Mouse (Mus musculus): Measurements from ENCODE around the gene Camsap1. TPM values are rescaled to one million over a fixed set of nuclear protein-coding genes. Genes with fewer than 3 reads are reported as not detected.

Camsap1 gene
- polyA plus RNA-seq, 1 experiment, result 12.2 TPM

DNA sequence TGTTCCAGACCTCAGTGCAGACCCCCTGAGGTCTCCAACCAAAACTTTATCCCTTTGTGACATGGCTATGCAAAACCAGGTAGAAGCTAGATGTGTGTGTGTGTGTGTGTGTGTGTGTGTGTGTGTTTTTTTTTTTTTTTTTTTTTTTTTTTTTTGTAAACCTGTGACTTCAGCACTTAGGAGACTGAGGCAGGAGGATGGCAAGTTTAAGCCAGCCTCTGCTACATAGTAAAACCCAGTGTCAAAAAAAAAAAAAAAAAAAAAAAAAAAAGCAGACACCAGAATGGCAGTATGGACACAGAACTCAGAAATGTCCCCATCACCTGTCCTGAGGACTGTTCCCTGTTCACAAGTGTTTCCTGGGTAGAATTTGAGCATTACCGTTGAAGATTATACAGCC, 6.6 kb upstream of the Camsap1 start:
- no peaks in the 10 kb centered on the region for H3K79me2 ChIP-seq (ENCODE audit: control insufficient read depth, insufficient read depth)
- H3K27me3 ChIP-seq (ENCODE audit: control insufficient read depth, insufficient read depth, insufficient read length), result no peaks in the 10 kb centered on the region
- H3K79me3 ChIP-seq (ENCODE audit: low read depth), result no peaks in the 10 kb centered on the region
- no peak for TF ChIP-seq CTCF (IDR thresholded peaks at IDR 0.05; ENCODE audit: control insufficient read depth, insufficient read depth, insufficient read length)
- TF ChIP-seq USF1 (IDR thresholded peaks at IDR 0.05; ENCODE audit: low read depth), result no peak
- no peak for TF ChIP-seq FOSL1 (IDR thresholded peaks at IDR 0.05; ENCODE audit: insufficient read depth, low read length, poor library complexity, severe bottlenecking)
- no peak for TF ChIP-seq MYOD1 (IDR thresholded peaks at IDR 0.05; ENCODE audit: control insufficient read depth, insufficient read length, low read depth)
- no peak for TF ChIP-seq MAX (IDR thresholded peaks at IDR 0.05)
- TF ChIP-seq MYOG (IDR thresholded peaks at IDR 0.05; ENCODE audit: control insufficient read depth, extremely low read depth, insufficient read length), result no peak
- TF ChIP-seq CEBPB (IDR thresholded peaks at IDR 0.05; ENCODE audit: low read depth), result no peak
- H3K4me3 ChIP-seq (ENCODE audit: insufficient read depth, poor library complexity, severe bottlenecking), result no peak overlapping the region
- H3K36me3 ChIP-seq (ENCODE audit: control insufficient read depth, insufficient read depth), result no peaks in the 10 kb centered on the region
- no peak overlapping the region for H3ac ChIP-seq (ENCODE audit: control insufficient read depth, insufficient read length, low read depth)

DNA sequence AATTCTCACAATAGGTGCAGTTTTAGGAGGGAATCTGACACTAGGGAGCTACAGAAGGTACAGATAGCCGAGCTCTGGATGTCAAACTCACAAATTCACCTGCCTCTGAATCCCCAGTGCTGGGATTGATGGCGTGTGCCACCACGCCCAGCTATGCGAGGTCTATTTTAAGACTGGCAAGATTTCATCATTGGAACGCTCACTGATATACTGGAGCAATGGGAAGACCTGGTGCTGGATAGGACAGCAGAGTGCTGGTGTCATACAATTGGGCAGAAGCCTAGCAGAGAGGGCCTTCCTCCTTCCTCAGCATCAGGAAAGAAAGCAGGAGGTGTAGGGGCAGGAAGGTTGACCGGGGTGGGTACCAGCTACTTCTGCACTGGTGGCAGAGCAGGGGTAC, 4.7 kb upstream of the Camsap1 start:
- TF ChIP-seq CTCF (IDR thresholded peaks at IDR 0.05; ENCODE audit: control insufficient read depth, insufficient read depth, insufficient read length) (no peak), MAX (IDR thresholded peaks at IDR 0.05) (no peak), USF1 (IDR thresholded peaks at IDR 0.05; ENCODE audit: low read depth) (no peak), MYOG (IDR thresholded peaks at IDR 0.05; ENCODE audit: control insufficient read depth, extremely low read depth, insufficient read length) (no peak), CEBPB (IDR thresholded peaks at IDR 0.05; ENCODE audit: low read depth) (no peak), MYOD1 (IDR thresholded peaks at IDR 0.05; ENCODE audit: control insufficient read depth, insufficient read length, low read depth) (no peak), FOSL1 (IDR thresholded peaks at IDR 0.05; ENCODE audit: insufficient read depth, low read length, poor library complexity, severe bottlenecking) (no peak)

DNA sequence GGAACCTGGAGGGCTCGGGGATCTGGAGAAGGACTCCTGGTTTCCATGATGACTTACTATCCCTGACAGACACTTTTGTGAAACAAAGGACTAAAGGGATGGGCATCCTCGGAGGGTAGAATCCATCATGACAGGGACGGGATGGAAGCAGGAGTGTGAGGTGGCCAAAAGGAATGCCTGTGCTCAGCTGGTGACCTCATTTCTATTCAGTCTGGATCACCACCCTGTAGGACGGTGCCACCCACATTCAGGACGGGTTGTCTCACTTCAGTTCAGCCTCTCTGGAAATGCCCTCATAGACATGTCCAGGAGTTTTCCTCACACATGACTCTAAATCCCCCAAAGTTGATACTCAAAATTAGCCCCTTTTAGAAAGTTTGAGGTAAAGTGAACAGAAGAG, 3.5 kb upstream of the Camsap1 start:
- Histone ChIP-seq H3K79me2 (ENCODE audit: control insufficient read depth, insufficient read depth) (peaks cover 13% of the 10 kb centered on the region), H3K27me3 (ENCODE audit: control insufficient read depth, insufficient read depth, insufficient read length) (no peaks in the 10 kb centered on the region), H3K79me3 (ENCODE audit: low read depth) (peaks cover 10% of the 10 kb centered on the region), H3K4me3 (ENCODE audit: insufficient read depth, poor library complexity, severe bottlenecking) (no peak overlapping the region), H3K36me3 (ENCODE audit: control insufficient read depth, insufficient read depth) (no peaks in the 10 kb centered on the region), H3ac (ENCODE audit: control insufficient read depth, insufficient read length, low read depth) (no peak overlapping the region)
- no peak for TF ChIP-seq CTCF (IDR thresholded peaks at IDR 0.05; ENCODE audit: control insufficient read depth, insufficient read depth, insufficient read length)
- TF ChIP-seq USF1 (IDR thresholded peaks at IDR 0.05; ENCODE audit: low read depth), result no peak
- no peak for TF ChIP-seq CEBPB (IDR thresholded peaks at IDR 0.05; ENCODE audit: low read depth)
- no peak for TF ChIP-seq MYOG (IDR thresholded peaks at IDR 0.05; ENCODE audit: control insufficient read depth, extremely low read depth, insufficient read length)
- TF ChIP-seq FOSL1 (IDR thresholded peaks at IDR 0.05; ENCODE audit: insufficient read depth, low read length, poor library complexity, severe bottlenecking), result no peak
- TF ChIP-seq MAX (IDR thresholded peaks at IDR 0.05), result no peak
- TF ChIP-seq MYOD1 (IDR thresholded peaks at IDR 0.05; ENCODE audit: control insufficient read depth, insufficient read length, low read depth), result no peak

More for the DNA sequence above, 4.7 kb upstream of the Camsap1 start:
- no peak overlapping the region for H3K4me3 ChIP-seq (ENCODE audit: insufficient read depth, poor library complexity, severe bottlenecking)
- no peaks in the 10 kb centered on the region for H3K36me3 ChIP-seq (ENCODE audit: control insufficient read depth, insufficient read depth)
- H3K79me3 ChIP-seq (ENCODE audit: low read depth), result no peaks in the 10 kb centered on the region
- no peak overlapping the region for H3ac ChIP-seq (ENCODE audit: control insufficient read depth, insufficient read length, low read depth)
- peaks cover under 1% of the 10 kb centered on the region for H3K79me2 ChIP-seq (ENCODE audit: control insufficient read depth, insufficient read depth)
- no peaks in the 10 kb centered on the region for H3K27me3 ChIP-seq (ENCODE audit: control insufficient read depth, insufficient read depth, insufficient read length)

DNA sequence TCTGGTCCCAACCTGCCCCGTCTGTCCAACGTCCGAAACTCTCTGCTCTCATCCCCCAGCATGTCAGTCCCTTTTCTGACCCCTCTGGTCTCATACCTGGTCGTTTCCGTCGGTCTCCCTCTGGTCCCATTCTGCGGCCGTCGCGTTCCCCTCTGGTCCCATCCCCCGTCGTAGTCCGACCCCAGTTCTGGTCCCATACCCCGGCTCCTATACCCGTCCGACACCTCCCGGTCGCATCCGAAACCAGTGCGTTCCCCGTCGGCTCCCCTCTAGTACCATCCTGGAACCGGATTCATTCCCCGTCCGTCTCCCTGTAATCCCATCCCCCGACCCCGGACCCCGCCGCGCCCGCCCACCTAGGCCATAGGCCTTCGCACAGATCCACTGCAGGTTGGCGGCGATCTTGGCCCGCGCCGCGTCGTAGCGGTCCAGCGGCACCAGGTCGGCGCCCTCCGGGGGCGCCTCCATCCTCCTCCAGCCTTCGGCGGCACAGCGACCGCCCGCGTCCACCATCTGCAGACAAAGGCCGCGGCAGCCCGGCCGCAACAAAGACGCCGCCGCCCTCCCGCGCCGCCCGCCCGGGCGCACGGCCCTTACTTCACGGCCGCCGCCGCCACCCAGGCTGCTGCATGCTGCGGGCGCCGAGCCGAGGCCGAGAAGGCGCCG, 523 bp downstream of the Camsap1 start:
- H3K79me3 ChIP-seq (ENCODE audit: low read depth), result peaks cover 50% of the 10 kb centered on the region
- TF ChIP-seq USF1 (IDR thresholded peaks at IDR 0.05; ENCODE audit: low read depth) (no peak), CEBPB (IDR thresholded peaks at IDR 0.05; ENCODE audit: low read depth) (no peak), CTCF (IDR thresholded peaks at IDR 0.05; ENCODE audit: control insufficient read depth, insufficient read depth, insufficient read length) (no peak), MYOD1 (IDR thresholded peaks at IDR 0.05; ENCODE audit: control insufficient read depth, insufficient read length, low read depth) (no peak), FOSL1 (IDR thresholded peaks at IDR 0.05; ENCODE audit: insufficient read depth, low read length, poor library complexity, severe bottlenecking) (no peak)

DNA sequence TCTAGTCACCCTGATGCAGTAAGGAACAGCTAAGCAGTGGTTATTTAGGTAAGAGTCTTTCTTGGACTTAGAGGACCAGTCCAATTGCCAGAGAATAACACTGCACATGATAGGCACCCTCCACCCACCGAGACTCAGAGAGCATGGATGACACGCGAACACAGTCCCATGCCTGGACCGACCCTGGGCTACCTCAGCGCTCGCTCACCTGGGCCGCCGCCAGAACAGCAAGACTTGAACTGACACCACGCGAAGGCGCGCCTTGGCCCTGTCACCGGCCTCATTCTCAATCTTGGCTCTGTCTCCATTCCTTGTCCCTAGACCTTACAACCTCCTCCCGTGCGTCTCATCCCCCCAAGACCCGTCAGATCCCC, 1.0 kb downstream of the Camsap1 start:
- Histone ChIP-seq H3K4me3 (ENCODE audit: insufficient read depth, poor library complexity, severe bottlenecking) (peak overlapping the region; percentile 97), H3K79me3 (ENCODE audit: low read depth) (peaks cover 55% of the 10 kb centered on the region), H3K79me2 (ENCODE audit: control insufficient read depth, insufficient read depth) (peaks cover 58% of the 10 kb centered on the region), H3K36me3 (ENCODE audit: control insufficient read depth, insufficient read depth) (peaks cover 17% of the 10 kb centered on the region), H3ac (ENCODE audit: control insufficient read depth, insufficient read length, low read depth) (peak overlapping the region; percentile 85), H3K27me3 (ENCODE audit: control insufficient read depth, insufficient read depth, insufficient read length) (no peaks in the 10 kb centered on the region)
- no peak for TF ChIP-seq FOSL1 (IDR thresholded peaks at IDR 0.05; ENCODE audit: insufficient read depth, low read length, poor library complexity, severe bottlenecking)
- no peak for TF ChIP-seq MAX (IDR thresholded peaks at IDR 0.05)
- TF ChIP-seq CEBPB (IDR thresholded peaks at IDR 0.05; ENCODE audit: low read depth), result no peak
- TF ChIP-seq USF1 (IDR thresholded peaks at IDR 0.05; ENCODE audit: low read depth), result no peak
- no peak for TF ChIP-seq MYOG (IDR thresholded peaks at IDR 0.05; ENCODE audit: control insufficient read depth, extremely low read depth, insufficient read length)
- TF ChIP-seq CTCF (IDR thresholded peaks at IDR 0.05; ENCODE audit: control insufficient read depth, insufficient read depth, insufficient read length), result no peak
- no peak for TF ChIP-seq MYOD1 (IDR thresholded peaks at IDR 0.05; ENCODE audit: control insufficient read depth, insufficient read length, low read depth)

More for the DNA sequence above, 523 bp downstream of the Camsap1 start:
- Histone ChIP-seq H3K27me3 (ENCODE audit: control insufficient read depth, insufficient read depth, insufficient read length) (no peaks in the 10 kb centered on the region), H3K79me2 (ENCODE audit: control insufficient read depth, insufficient read depth) (peaks cover 53% of the 10 kb centered on the region), H3K4me3 (ENCODE audit: insufficient read depth, poor library complexity, severe bottlenecking) (peak overlapping the region; percentile 97), H3ac (ENCODE audit: control insufficient read depth, insufficient read length, low read depth) (peak overlapping the region; percentile 85), H3K36me3 (ENCODE audit: control insufficient read depth, insufficient read depth) (peaks cover 17% of the 10 kb centered on the region)

All from C2C12 (cell line).